Mouse (Mus musculus) 416B (cell line): ENCODE measurements at regions not wholly inside any gene's neighbourhood (a gene's known extent, or its start where the extent isn't known, plus 50 kb on each side); places are given as distances from the start of the nearest gene placed in this dataset.
"Not testable (repeated sequence)": the region's sequence is repeated elsewhere in the genome, so short reads cannot be mapped to it uniquely, and the experiment has no call there.

ENCODE experiments used
- DNase-seq: peaks from one replicate; pipeline ENCODE4 v3.0.0; 2011; ENCODE audit warnings: low read depth

DNA sequence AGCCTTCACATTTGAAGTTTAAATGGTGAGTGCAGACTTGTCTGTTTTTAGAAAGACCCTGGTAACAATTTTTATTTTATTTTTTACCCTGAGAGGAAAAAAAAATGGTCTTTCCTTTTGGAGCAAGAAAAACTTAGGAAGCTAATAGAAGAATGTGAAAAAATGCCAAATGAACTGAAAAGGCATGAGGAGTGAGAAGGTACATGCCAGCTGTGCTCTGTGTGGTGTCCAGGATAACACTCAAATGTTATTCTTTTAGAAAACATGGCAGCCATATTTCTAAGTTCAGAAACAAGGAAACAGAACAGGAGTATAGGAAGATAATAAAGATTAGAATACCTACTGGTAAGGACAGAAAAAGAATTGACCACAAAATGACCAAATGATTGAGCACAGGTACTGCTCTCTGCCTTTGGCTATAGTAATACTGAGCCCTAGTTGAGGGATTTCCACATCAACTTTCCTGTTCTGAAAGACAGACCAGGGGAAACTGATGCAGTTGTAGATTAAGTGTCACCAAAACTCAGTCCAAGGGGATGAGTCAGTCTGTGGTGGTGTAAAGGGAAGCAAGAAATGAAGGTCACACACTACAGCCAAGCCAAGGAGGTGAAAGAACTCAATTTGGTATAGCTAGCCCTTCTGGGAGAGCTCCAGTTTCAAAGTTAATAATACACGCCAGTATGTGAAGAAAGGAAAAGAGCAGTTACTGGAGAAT lies 758.5 kb downstream of the Robo2 start:
- DNase-seq: peak; percentile 97

DNA sequence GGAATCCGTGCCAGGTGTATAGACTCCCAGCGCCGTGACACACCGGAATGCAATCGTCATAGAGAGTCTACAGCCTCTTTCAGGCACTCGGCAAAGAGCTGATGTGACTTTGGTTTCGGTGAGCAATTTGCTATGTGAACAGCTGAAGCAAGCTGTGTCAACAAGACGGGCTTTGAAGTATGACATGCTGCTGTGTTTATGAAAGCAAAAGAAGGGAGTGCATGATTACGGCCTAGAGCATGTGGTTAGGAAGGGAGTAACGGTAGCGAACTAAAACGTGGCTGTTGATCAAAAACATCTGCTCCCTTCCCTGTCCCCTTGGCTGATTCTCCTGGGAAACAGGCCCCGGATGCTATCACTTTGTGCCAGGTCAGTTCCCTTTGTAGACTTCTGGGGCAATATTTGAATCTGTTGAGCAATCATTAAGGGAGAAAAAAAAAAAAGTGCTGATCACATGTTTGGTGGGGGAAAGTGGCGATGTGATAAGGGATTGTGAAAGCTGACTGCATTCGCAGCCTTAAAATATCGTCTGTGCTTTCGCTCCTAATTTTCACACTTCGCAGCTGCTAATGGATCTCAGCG lies 764.3 kb downstream of the Robo2 start:
- DNase-seq: peak; percentile 74

DNA sequence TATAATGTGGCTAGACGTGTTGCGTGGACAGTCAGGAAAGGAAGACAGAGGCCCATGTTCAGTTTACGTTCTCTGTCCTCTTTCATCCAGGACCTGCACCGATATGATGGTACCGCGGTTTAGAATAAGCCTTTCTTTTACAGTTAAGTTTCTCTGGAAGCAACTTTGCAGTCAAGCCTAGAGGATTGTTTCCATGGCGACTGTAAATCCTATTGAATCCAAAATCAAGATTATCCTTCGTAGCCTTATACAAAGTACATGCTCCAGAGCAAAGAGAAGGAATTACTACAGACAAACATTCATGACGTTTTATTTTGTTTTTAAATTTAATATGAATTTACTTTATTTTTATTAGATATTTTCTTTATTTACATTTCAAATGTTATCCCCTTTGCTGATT lies 798.6 kb downstream of the Robo2 start:
- DNase-seq: no peak

DNA sequence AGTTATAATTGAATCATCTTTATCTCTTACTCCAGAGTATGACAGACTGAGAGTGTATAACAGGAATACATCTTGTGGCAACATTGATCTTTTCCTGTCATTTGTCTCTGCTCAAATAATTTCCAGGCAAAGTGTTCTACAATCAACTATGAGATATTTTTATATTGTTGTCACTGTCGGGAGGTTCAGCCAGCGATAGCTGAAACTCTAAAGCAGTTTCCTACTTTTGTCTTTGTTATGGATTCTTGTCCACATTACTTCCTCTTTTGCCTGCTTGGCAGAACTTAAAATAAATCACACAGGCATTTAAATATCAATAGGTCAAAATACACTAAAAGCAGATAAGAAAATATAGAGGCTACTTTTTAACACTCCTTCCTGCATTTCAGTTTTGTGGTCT lies 820.2 kb downstream of the Robo2 start:
- peak; percentile 82 for DNase-seq

DNA sequence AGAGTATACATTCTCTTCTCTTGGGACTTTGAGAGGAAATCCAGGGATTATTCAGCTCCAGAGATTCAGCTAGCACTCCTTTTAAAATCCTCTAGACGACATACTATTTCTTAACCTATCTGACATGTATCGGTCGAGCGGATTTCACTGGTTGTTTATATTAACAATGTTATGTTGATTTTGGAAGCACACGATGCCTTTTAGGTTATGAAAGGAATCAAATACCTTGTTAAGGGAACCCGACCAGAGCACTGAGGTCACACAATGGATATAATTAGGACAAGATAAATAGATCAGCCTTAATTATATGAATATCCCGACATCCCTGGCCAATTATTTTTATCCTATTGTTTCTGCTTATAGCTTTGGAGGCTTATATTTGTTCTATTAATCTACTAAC lies 850.4 kb downstream of the Robo2 start:
- no peak for DNase-seq

DNA sequence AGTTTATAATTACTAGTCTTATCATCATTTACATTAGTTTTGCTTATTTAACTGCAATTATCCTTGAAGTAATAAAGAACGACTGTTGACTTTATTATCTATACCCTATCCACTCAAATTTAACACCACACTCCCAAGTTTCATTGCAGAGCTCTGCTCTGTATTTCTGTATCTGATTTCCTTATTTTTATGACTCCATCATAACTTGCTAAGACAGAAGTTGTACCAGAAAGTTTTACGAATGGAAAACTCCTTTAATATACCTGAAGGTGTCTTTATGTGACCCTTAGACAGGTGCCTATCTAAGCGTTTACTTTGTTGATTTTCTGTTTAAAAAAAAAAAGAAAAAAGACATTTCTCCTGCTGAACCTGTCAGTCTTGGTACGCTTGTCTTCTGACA lies 854.7 kb downstream of the Robo2 start:
- DNase-seq: no peak

DNA sequence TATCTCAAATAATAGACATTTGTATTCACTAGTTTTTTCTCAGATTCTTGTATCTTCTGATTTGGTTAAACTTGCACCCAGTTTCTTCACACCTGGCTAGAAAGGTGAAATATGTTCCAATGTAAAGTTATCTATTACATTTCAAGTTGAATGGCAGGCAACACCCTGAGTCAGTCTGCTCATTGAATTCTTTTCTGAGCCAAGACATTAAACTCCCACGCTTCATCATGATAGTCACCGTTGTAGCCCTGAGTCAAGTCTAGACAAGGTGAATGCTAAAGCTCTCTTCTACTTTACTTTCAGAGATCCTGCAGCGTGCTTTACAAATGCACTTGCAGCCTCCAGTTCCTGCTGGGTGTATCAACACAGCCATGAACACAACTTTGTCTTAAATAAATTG lies 868.0 kb downstream of the Robo2 start:
- no peak for DNase-seq

DNA sequence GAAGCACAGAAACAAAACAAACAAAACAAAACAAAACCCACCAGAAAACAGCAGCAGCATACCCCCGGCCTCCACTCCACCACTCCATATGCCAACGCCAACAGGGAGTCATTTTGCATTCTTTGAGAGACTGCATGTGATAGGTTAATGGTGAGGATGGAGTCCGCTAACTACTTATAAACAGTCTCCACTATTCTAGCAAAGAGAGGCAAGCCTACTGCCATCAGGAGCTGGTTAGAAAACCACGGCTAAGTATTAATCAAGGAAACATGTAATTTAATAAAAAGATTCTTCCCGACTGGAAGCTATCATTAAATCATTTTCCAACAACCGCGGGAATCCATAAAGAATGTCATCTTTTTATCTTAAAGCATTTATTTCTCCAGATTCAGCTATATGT lies 873.6 kb downstream of the Robo2 start:
- no peak for DNase-seq

DNA sequence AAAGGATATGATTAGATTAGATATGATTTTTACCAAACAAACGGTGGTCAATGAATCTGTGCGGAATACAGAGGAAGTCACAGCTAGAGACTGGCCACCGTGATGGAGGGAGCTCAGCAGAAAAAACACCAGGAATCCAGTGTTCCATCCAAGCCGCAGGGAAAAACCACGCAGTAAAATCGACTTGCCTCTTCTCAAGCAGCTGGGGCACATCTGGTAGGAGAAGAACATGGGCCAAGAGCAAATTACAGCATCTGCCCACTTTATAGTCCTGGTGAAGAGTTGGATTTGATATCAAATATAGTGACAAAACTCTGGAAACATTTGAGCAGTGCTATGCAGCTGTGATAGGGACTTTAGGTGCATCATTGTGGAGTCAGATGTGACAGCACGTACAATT lies 874.1 kb downstream of the Robo2 start:
- no peak for DNase-seq

DNA sequence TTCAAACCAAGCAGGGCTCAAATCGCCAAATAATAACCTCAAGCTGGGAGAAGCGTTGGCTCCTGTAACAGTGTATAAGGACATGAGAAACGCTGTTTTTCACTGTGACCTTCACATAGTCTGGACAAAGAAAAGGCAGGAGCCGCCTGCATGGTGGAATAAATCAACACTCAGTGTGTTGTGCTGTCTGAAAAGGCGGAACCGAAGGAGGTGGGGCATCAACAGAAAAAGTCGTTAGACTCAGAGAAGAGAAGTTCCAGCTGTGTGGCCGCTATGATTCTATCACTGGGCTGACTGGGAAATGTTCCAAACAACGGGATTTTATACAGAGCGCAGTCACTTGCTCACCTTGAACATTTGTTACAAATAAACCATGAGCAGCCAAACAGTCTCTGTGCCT lies 881.4 kb downstream of the Robo2 start:
- no peak for DNase-seq

DNA sequence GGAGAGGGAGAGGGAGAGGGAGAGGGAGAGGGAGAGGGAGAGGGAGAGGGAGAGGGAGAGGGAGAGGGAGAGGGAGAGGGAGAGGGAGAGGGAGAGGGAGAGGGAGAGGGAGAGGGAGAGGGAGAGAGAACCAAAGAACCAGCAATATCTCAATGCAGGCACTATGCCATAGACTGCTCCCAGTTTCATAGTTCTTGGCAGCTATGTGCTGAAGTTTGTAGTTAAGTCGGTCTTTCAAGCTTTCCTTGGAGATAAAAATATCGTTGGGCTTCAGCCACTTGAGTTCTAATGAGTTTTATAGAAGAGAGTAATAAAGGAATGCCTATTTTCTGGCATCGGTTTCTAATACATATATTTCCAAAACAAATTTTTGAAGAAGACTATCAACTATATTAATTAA lies 888.7 kb downstream of the Robo2 start:
- not testable (repeated sequence) for DNase-seq

DNA sequence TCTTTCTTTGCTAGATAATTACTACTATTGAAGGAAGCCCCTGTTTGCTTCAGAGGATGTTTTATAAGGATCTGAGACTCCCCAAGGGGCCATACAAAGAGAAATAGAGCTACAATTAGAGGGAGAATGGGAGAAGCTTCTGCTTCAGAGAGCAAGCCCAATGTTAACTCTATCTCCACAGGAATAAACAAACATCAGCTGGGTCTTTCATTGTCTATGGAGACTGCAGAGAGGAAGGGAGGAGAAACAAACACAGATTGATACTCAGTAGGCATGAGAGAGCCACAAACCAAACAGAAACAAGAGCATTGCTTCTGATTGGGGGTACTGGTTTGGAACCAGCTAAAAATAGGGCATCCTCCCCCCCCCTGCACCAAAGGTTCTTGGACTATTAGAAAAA lies 906.9 kb downstream of the Robo2 start:
- no peak for DNase-seq

DNA sequence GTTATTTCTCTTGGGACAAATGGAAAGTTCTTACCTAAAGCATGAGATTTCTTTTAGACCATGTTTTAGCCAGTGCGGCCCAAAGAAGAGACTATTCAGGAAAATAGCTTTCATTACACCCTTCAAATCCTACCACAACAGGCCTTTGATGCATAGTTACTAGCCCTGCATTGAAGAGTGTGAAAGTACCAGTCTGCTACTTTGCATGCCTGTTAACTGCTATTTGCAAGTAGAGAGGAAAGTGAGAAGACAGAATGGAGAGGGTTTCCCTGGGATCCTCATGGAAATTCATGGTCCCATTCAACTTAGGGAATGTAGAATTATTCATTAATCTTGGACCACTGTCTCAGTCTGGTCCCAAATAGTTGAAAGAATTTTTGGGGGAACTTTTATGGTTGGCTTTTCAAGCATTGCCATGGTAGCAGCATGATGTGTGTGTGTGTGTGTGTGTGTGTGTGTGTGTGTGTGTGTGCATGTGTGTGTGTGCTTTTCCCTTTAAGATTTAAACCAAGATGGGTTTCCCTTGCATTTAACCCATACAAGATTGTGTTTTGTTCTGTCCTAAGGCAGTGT lies 912.9 kb downstream of the Robo2 start:
- DNase-seq: no peak

DNA sequence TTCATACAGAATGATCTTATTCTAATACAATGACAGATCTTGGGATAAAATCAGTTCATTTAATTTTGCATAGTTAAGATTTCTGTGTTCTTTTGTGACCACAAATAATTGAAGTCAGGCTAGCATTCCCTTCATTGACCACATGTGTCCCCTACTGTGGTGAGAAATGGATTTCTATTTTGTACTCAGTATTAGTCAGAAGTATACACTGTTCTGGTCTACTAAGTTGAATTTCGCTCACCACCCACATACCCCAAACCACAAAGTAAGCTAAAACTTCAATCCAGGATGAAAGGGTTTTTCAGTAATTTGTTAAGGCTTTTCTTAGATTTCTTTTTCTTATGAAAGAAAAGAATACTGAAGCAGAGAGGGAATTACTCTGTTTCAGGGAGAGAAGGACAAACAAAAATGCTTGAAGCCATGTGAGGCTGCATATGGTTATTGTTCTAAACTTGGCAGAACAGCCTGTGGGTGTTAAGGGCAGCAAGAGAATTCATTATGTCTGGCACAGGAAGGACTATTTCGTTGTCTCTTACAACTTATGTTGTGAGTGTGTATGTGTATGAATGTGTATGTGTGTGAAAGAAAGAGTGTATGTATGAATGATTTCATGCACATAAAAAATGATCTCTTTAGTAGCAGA lies 928.3 kb downstream of the Robo2 start:
- DNase-seq: peak; percentile 6

DNA sequence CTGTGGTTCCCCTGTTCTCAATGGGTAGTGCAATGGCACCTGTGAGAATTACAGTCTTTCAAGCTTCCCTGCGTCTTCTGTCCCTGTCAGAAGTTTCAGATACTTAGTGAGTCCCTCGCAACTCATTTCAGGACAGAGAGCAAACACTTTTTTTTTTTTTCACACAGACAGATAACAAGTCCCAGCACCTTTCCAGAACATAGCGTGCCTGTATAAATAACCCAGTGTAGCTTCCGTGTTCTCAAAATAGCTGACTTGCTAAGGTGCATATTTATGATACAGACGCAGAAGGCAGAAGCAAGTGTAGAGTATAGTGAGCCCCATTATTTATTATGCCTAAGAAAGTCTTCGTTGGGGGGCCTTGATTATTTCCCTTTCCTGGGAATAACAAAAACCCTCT lies 929.4 kb downstream of the Robo2 start:
- DNase-seq: no peak

DNA sequence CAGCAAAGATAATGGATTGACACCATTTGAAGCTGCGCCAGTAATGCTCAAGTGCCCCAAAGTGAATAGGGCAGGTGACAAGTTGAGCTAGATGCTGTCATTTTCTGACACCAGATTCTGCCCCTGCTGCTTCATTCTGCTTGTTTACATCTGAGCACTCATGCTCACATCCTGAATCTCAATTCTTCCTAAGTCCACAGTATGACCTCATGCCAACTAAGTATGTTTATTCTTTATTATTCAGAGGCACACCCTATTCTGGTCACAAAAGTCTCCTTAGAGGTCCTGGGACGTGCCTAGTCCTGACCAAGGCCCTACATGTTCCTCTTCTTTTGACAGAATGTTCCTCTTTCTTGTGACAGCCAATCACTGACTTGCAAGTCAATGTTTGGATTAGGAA lies 938.1 kb downstream of the Robo2 start:
- DNase-seq: peak; percentile 15

DNA sequence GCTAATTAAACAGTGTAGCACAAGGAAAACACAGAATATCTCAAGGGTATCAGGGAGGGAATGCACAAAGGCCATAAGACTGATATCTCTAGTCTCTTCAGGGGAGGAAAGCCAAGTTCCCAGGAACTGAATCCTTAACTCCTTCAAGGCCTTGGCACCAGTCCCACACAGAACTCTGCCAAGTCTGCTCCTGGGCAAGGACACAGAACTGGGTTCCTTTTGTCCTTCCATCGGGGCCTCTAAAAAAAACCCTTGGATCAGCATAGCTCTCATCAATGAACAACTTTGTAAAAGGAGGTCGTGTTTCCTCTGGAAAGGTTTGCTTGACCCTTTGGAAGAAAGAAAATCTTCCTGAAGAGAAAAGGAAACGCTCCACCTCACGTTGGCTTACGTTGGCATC lies 940.1 kb downstream of the Robo2 start:
- DNase-seq: no peak

DNA sequence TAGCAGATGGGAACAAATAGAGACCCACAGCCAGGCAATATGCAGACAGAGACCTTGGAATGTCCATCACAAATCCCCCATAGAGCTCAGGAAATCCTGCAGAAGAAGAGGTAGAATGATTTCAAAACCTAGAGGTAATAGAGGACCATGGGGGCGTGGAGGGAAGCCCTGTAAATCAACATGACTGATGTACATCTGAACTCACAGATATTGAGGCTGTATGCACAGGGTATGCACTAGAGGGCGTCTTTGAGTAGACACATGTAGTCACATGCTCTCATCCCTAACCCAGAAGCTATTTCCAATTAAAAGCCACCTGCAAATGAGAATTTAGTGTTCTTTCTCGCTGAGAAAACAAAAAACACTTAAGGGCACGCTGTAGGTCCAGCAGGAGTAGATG lies 941.1 kb downstream of the Robo2 start:
- peak; percentile 17 for DNase-seq

DNA sequence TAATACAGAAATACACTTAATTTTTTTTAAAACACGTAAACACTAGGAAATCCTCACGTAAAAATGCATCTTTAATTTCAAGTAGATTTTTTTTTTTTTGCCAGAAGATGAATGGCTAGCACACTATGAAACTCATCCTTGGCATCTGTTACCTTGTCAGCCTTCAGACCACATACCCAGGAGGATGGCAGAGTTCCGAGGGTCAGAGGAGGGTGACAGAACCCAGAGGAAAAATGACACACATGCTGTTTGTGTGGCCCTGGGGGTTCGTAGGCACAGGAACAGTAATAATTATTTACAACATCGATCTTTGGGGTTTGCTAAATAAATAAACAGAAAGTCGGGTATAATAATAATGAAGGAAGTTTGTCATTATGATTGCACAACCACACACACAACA lies 945.3 kb downstream of the Robo2 start:
- no peak for DNase-seq

DNA sequence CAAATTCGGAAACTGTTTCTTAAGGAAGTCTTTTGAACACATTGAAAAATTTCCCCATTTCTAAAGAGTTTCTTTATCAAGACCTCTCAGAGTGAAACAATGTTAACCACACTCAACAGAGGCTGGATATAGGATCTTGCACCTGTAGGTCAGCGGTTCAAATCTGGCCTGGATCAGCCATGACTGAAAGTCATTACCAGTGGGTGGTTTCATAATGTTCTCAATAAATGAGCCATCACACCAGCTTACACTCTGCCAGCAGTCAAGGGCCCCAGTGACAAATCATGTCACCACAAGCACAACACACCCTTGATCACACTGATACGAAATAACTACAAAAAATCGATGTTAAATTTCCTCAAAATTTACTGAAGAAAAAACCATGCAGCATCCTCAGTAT lies 949.1 kb downstream of the Robo2 start:
- no peak for DNase-seq

DNA sequence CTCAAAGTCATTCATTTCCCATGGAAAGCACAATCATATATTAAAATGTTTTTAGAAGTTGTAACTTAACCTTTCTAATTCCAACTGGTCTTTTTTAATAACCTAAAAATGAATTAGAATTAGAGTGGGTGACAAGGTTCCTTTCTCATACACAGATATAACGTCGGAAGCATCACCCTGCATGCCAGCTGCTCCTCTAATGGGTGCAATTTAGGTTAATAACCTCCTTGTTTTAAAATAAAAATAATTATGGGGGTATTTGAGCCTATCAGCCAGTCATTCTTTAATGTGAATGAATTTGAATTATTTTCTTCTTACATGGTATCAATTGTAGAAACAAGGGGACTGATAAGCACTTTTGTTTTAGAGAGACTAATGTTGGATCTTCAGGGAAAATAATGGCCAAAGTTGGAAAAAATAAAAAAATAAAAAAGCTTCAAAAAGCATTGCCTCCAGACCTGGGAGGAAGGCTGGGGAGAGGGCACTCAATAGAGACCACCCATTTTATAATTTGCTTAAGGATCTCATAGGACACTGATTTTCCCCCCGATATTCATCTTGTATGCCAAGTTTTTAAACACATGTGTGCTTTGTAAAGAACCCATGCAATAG lies 960.9 kb downstream of the Robo2 start:
- DNase-seq: no peak

DNA sequence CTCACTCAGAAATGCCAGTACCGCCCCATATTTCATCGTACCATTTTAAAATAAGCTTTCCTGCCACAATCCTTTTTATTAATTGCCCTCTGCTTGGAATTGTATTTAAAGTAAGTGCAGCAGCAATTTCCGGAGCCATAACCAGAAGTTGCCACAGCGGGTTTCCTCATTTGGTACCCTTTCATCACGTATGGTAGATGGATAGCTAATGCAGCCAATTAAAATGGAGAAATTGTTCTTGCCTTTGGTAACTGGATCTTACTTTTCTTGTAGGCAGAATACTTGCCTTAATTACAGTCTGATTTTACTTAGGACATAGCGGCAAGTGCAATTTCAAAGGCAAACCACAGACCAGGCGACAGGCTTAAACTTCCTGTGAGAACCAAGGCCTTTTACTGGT lies 961.8 kb downstream of the Robo2 start:
- peak; percentile 13 for DNase-seq

DNA sequence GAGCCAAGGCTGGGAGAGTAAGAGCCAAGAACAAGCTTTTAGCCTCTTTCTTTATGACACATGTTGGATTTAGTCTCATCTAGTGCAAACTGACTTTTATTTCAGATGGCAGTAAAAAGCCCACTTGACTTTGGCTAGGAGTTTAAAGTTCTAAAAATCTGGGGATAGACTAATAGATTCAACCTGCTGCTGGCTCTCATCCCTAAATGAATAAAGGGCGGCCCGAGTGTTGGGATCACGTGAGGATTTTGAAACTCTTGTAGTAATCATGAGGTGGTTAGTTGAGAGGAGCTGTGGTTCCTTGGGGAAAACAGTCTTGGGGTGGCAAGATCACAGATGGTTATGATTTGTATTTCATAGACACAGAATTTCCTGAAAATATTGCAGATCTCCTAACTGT lies 975.9 kb downstream of the Robo2 start:
- DNase-seq: no peak
